Mouse (Mus musculus): ENCODE results near the gene Kat8. TPM values are rescaled to one million over a fixed set of nuclear protein-coding genes. Genes with fewer than 3 reads are reported as not detected.
"Not testable (repeated sequence)": the region's sequence is repeated elsewhere in the genome, so short reads cannot be mapped to it uniquely, and the experiment has no call there.

Kat8 gene
- 24.0 and 25.5 TPM in 2 replicates for total RNA-seq (2021)
- long read RNA-seq, experiment 1, transcript Kat8-201 (11 exons, 1,579 nt): major isoform, 28 of 30 reads
- long read RNA-seq, experiment 1, partial matches to known transcripts: 0 of 30 reads
- long read RNA-seq, experiment 1, other reads (novel, unspliced or antisense): 1 of 30 reads
- long read RNA-seq, experiment 2, transcript Kat8-201 (11 exons, 1,579 nt): major isoform, 18 of 22 reads
- long read RNA-seq, experiment 2, partial matches to known transcripts: 2 of 22 reads
- long read RNA-seq, experiment 2, other reads (novel, unspliced or antisense): 2 of 22 reads

GRCm38 (mm10) chr7:127912190-127912871 lies at the start of gene Kat8:
TSS of gene Kat8 (plus strand) at chr7:127912516.
- peak; percentile 94 for DNase-seq

- no peak for DNase-seq
These were observed 45.9 kb upstream of the Kat8 start for GRCm38 (mm10) chr7:127866434-127866833.

- DNase-seq: no peak
These were observed 44.7 kb upstream of the Kat8 start for GRCm38 (mm10) chr7:127867641-127868040.

DNA sequence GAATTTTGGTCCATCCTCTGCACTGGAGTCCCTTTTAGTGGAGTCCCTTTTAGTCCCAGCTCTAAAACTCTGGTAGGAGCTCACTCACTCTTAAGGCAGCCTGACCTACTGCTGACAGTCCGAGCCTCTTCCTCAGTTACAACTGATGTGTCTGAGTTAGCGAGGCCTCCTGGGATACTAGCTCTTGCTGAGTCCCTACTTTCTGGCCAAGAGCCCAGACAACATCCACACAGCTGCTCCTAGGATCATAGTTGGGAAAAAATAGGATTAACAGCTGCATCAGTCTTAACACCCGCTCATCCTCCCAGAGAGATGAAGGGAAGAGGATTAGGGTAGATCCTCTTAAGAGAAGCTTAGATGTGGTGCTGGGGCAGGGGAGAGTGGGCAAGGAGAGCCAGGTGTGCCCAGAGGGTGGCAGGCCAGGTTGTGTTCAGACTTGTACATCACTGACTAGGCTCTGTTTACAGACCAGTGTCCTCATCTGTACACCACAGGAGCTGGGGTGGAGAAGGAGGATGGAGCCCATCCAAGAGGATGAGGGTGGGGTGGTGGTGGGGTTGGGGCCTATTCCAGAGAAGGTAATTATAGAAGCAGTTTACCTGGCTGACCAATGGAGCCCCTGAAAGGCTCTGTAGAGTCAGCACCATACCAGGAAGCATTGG lies 43.0 kb upstream of the Kat8 start:
- no peak for DNase-seq

DNA sequence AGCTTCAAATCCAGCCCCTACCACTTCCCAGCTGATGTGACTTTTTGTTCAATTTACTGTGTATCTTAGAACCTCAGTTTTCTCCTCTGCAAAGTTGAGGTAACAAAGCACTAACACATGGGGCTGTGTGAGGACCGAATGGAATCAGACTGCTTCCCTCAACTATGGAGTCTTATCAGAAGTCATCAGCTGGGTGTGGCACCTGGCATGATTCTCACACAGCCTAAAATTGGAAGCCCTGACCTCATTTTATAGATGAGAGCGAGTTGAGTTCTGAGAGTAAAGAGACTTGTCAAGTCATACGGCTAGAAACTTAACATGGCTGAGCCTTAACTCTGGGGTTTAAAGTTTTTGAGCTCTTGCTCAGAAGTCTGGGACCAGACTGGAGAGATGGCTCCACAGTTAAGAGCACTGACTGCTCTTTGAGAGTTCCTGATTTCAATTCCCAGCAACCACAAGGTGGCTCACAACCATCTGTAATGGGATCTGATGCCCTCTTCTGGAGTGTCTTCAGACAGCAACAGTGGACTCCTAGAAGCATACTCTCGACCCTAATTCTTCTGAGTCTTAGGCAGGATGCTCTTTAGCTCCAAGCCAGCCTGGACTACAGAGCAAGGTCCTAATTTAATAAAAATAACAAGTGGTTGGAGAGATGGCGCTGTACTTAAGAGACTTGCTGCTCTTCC lies 42.0 kb upstream of the Kat8 start:
- no peak for DNase-seq

GRCm38 (mm10) chr7:127874812-127875626 lies 37.3 kb upstream of the Kat8 start:
- DNase-seq: no peak

GRCm38 (mm10) chr7:127875627-127876001 lies 36.7 kb upstream of the Kat8 start:
- DNase-seq: peak; percentile 94

DNA sequence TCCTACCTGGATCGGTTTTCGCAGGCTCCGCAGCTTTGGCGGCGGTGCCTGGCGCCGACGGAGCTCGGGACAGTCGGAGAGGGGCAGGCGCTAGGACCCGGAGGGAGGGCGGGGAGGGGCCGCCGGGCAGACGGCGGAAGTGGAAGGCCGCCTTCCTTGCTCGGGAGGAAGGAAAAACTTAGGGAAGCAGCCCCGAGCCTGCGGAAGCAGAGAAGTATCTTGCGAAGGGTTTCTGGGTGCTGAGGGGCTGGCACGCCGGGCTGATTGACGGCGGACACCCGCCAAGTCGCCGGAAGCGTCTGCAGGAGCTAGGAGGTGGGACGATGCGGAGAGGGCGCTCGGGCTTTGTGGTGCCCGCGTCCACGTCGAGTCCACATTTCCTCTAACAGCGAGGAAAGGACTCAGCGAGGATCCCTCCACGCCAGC lies 36.3 kb upstream of the Kat8 start, which contains the start of gene Zfp646:
Gene Zfp646, plus strand, starts transcription at position 181 of the 426 bp plus-strand sequence.
- DNase-seq: peak; percentile 88

GRCm38 (mm10) chr7:127876467-127877348 lies 35.6 kb upstream of the Kat8 start, which contains the start of gene Zfp668:
TSS of gene Zfp668 (minus strand) at chr7:127876828.
- peak; percentile 95 for DNase-seq

DNA sequence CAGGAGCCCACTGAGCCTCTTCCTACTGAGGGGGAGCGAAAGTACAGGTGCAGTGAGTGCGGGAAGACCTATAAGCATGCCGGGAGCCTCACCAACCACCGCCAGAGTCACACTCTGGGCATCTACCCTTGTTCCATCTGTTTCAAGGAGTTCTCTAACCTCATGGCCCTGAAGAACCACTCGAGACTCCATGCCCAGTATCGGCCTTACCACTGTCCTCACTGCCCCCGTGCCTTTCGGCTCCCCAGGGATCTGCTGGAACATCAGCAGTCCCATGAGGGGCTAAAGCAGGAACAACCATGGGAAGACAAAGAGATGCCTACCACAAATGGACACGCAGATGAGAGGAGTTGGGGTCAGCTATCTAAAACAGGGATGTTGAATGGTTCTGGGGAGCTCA lies 33.0 kb upstream of the Kat8 start:
- DNase-seq: no peak

GRCm38 (mm10) chr7:127880431-127880830 lies 31.9 kb upstream of the Kat8 start:
- no peak for DNase-seq

DNA sequence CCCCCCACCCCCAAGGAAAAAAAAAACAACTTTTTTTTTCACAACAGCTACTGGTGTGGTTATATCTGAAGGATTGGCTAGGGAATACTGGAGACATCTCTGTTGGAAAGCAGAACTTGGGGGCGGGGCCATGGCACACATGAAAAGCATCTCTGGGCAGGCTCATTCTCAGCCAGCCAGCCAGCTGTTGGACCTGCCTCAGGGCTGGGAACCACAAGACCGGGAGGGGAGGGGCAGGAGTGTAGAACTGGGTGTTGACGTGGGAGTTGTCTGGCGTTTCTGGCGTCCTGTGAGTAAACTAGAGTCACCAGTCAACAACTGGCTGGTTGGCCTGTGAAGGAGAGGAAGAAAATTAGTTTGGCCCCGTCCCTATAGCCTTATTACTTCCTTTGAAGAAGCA lies 26.4 kb upstream of the Kat8 start:
- DNase-seq: peak; percentile 52

DNA sequence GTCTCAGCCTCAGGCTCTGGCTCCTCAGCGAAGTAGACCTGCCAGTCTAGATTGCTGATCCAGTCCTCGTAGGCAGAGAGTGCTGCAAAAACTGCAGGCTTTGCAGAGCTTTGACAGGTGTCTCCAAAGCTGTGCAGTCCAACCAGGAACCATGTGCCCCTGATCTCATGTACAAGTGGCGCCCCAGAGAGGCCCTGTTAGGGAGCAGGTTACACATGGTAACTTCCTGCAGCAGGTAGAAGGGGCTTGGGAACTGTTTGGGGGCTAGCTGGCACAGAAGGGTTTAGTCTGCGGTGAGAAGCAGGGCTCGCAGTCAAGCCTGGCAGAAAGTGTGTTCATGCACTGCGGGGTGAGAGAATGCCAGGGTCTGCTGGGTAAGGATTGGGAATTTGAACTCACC lies 25.8 kb upstream of the Kat8 start:
- no peak for DNase-seq

- DNase-seq: no peak
These were observed 25.1 kb upstream of the Kat8 start for GRCm38 (mm10) chr7:127887191-127887590.

DNA sequence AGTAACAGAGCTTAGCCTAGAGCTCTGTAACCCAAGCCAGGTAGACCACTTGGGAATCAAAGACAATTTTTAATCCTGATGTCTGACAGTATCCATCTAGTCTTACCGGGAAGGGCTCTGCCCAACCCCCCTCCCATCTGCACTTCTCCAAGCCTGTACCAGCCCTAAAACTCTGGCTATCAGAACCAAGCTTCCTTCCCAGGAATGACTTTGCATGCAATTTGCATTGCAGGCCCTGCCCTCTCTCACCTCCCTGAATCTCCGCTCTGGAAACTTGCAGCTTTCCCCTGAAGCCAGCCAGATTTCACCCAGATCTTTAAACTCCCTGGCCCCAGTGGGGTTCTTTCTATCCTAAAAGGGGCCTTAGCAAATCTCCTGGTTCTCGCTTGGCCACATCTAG lies 24.5 kb upstream of the Kat8 start:
- DNase-seq: no peak

GRCm38 (mm10) chr7:127888821-127889220 lies 23.5 kb upstream of the Kat8 start:
- no peak for DNase-seq

DNA sequence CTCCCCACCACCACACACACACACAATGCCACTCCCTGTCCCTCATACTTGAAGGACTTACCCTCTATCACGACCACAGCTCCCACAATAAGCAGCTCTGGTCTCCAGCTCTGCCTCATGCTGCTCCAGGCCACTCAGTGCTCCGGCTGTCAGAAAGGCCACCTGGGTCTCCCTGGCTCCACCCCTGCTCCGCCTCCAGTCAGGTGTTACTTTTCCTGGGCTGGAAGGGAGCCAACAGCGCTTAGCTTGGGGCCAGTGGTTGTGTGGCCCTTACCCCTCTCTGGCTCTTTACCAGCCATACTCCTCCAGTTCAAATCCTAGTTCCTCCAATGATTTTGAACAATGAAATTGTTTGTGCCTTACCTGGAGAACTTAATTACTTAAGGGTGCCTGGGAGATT lies 21.5 kb upstream of the Kat8 start, which contains the start of gene Prss53:
Gene Prss53, minus strand, starts transcription at position 173 of the 400 bp plus-strand sequence.
- no peak for DNase-seq

DNA sequence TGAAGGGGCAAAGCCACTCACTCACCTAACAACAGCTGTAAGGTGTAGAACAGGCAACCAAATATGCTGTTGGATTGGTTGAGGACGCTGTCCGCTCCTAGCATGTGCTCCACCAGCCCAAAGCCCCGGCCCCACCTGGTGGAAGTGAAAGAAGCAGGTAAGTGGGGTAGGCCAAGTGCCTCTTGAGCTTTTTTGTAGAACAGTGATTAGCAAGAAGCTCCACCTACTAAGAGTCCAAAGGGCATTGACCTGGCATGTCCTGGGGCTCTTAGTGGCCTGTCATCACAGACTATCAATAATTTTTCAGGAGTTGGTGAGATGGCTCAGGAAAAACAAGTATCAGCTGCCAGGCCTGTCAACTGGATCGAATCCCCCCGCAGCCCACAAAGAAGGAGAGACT lies 17.8 kb upstream of the Kat8 start:
- no peak for DNase-seq

- peak; percentile 96 for DNase-seq
These were observed 16.9 kb upstream of the Kat8 start, which contains the start of the genes Gm21974 and Vkorc1 for GRCm38 (mm10) chr7:127895442-127895841. TSS of gene Gm21974 (minus strand) at chr7:127895454. TSS of gene Vkorc1 (minus strand) at chr7:127895617.

GRCm38 (mm10) chr7:127895891-127896290 lies 16.4 kb upstream of the Kat8 start:
- DNase-seq: not testable (repeated sequence)
